Mouse (Mus musculus): ENCODE measurements around the gene Hist1h4h. TPM values are rescaled to one million over a fixed set of nuclear protein-coding genes. Genes with fewer than 3 reads are reported as not detected.
"Not testable (repeated sequence)": the region's sequence is repeated elsewhere in the genome, so short reads cannot be mapped to it uniquely, and the experiment has no call there.

Gene Hist1h4h
- polyA plus RNA-seq, 1 experiment from 2014 or later: 3.3 TPM

- under 1% methylated on average over 28 of the region's 45 CpGs for WGBS
- peak within 1 kb of the TSS; percentile 83 for H3K4me2 ChIP-seq
- peak within 1 kb of the TSS; percentile 53 for H3K4me3 ChIP-seq (ENCODE audit: low read depth, low read length)
- no peaks in the 10 kb centered on the region for H3K9me3 ChIP-seq (ENCODE audit: control insufficient read depth, low read length)
- H3K27ac ChIP-seq (ENCODE audit: low read depth, low read length): peak within 1 kb of the TSS; percentile 98
- no peaks in the 10 kb centered on the region for H3K36me3 ChIP-seq (ENCODE audit: control insufficient read depth, insufficient read depth, low read length)
- peak within 1 kb of the TSS; percentile 82 for H3K9ac ChIP-seq (ENCODE audit: low read depth, low read length)
- DNase-seq (ENCODE audit: low spot score) (no peak), ATAC-seq (replicated peaks; ENCODE audit: low FRiP score) (peak; percentile 82)
- H3K27me3 ChIP-seq (replicated peaks; ENCODE audit: control insufficient read depth, insufficient read depth, low read length): no peaks in the 10 kb centered on the region
- H3K4me1 ChIP-seq (replicated peaks; ENCODE audit: control insufficient read depth, insufficient read depth, low read length): peaks cover 10% of the 10 kb centered on the region
Observed at GRCm38 (mm10) chr13:23543965-23544786, 13.3 kb downstream of the Hist1h4h start, which contains the start of gene Hist1h3f. Hist1h3f (plus strand) TSS chr13:23544052.

- not testable (repeated sequence) for H3K36me3 ChIP-seq (ENCODE audit: control insufficient read depth, insufficient read depth, low read length); H3K4me1 ChIP-seq (replicated peaks; ENCODE audit: control insufficient read depth, insufficient read depth, low read length); H3K9me3 ChIP-seq (ENCODE audit: control insufficient read depth, low read length); H3K27me3 ChIP-seq (replicated peaks; ENCODE audit: control insufficient read depth, insufficient read depth, low read length); DNase-seq (ENCODE audit: low spot score)
- peak; percentile 13 for ATAC-seq (replicated peaks; ENCODE audit: low FRiP score)
- H3K27ac ChIP-seq (ENCODE audit: low read depth, low read length): peak overlapping the region; percentile 98; the same call in 1 of the 2 replicates
- WGBS: 0% methylated on average over 11 of the region's 14 CpGs
- peak overlapping the region; percentile 42 for H3K4me3 ChIP-seq (ENCODE audit: low read depth, low read length)
- peak overlapping the region; percentile 53 for H3K4me2 ChIP-seq
- H3K9ac ChIP-seq (ENCODE audit: low read depth, low read length): peak overlapping the region; percentile 63
Observed at GRCm38 (mm10) chr13:23544787-23545120, 13.9 kb downstream of the Hist1h4h start.

GRCm38 (mm10) chr13:23546694-23547093 lies 15.8 kb downstream of the Hist1h4h start:
- Histone ChIP-seq H3K36me3 (ENCODE audit: control insufficient read depth, insufficient read depth, low read length) (no peaks in the 10 kb centered on the region), H3K4me2 (no peak overlapping the region), H3K27me3 (replicated peaks; ENCODE audit: control insufficient read depth, insufficient read depth, low read length) (no peaks in the 10 kb centered on the region), H3K27ac (ENCODE audit: low read depth, low read length) (no peak overlapping the region), H3K9ac (ENCODE audit: low read depth, low read length) (peak overlapping the region; percentile 43; the same call in 1 of the 2 replicates), H3K9me3 (ENCODE audit: control insufficient read depth, low read length) (no peaks in the 10 kb centered on the region), H3K4me1 (replicated peaks; ENCODE audit: control insufficient read depth, insufficient read depth, low read length) (0 out of 2 replicates have a peak, but pooled peaks cover 8% of the 10 kb centered on the region), H3K4me3 (ENCODE audit: low read depth, low read length) (no peak overlapping the region)
- 69% methylated on average over 5 of the region's 5 CpGs for WGBS
- DNase-seq (ENCODE audit: low spot score) (no peak), ATAC-seq (replicated peaks; ENCODE audit: low FRiP score) (no peak)

- Histone ChIP-seq H3K9me3 (ENCODE audit: control insufficient read depth, low read length) (no peaks in the 10 kb centered on the region), H3K27ac (ENCODE audit: low read depth, low read length) (peak overlapping the region; percentile 99), H3K4me2 (peak overlapping the region; percentile 72), H3K27me3 (replicated peaks; ENCODE audit: control insufficient read depth, insufficient read depth, low read length) (no peaks in the 10 kb centered on the region), H3K4me1 (replicated peaks; ENCODE audit: control insufficient read depth, insufficient read depth, low read length) (0 out of 2 replicates have a peak, but pooled peaks cover 12% of the 10 kb centered on the region), H3K36me3 (ENCODE audit: control insufficient read depth, insufficient read depth, low read length) (no peaks in the 10 kb centered on the region), H3K9ac (ENCODE audit: low read depth, low read length) (peak overlapping the region; percentile 61), H3K4me3 (ENCODE audit: low read depth, low read length) (peak overlapping the region; percentile 46)
- DNase-seq (ENCODE audit: low spot score) (peak; percentile 46), ATAC-seq (replicated peaks; ENCODE audit: low FRiP score) (no peak; the same call in none of the 2 replicates)
- WGBS: 5% methylated on average over 3 of the region's 3 CpGs
Observed at GRCm38 (mm10) chr13:23550761-23551145, 19.9 kb downstream of the Hist1h4h start.

GRCm38 (mm10) chr13:23551146-23551834 lies 20.4 kb downstream of the Hist1h4h start, which contains the start of gene Hist1h4f:
Hist1h4f (minus strand) TSS chr13:23551648.
- H3K4me2 ChIP-seq: peak within 1 kb of the TSS; percentile 72
- H3K4me1 ChIP-seq (replicated peaks; ENCODE audit: control insufficient read depth, insufficient read depth, low read length); H3K27me3 ChIP-seq (replicated peaks; ENCODE audit: control insufficient read depth, insufficient read depth, low read length); H3K9me3 ChIP-seq (ENCODE audit: control insufficient read depth, low read length); H3K36me3 ChIP-seq (ENCODE audit: control insufficient read depth, insufficient read depth, low read length): not testable (repeated sequence)
- WGBS: under 1% methylated on average over 47 of the region's 47 CpGs
- ATAC-seq (replicated peaks; ENCODE audit: low FRiP score) (peak; percentile 72), DNase-seq (ENCODE audit: low spot score) (peak; percentile 97)
- H3K27ac ChIP-seq (ENCODE audit: low read depth, low read length): peak within 1 kb of the TSS; percentile 99
- peak within 1 kb of the TSS; percentile 61 for H3K9ac ChIP-seq (ENCODE audit: low read depth, low read length)
- peak within 1 kb of the TSS; percentile 46 for H3K4me3 ChIP-seq (ENCODE audit: low read depth, low read length)

DNA sequence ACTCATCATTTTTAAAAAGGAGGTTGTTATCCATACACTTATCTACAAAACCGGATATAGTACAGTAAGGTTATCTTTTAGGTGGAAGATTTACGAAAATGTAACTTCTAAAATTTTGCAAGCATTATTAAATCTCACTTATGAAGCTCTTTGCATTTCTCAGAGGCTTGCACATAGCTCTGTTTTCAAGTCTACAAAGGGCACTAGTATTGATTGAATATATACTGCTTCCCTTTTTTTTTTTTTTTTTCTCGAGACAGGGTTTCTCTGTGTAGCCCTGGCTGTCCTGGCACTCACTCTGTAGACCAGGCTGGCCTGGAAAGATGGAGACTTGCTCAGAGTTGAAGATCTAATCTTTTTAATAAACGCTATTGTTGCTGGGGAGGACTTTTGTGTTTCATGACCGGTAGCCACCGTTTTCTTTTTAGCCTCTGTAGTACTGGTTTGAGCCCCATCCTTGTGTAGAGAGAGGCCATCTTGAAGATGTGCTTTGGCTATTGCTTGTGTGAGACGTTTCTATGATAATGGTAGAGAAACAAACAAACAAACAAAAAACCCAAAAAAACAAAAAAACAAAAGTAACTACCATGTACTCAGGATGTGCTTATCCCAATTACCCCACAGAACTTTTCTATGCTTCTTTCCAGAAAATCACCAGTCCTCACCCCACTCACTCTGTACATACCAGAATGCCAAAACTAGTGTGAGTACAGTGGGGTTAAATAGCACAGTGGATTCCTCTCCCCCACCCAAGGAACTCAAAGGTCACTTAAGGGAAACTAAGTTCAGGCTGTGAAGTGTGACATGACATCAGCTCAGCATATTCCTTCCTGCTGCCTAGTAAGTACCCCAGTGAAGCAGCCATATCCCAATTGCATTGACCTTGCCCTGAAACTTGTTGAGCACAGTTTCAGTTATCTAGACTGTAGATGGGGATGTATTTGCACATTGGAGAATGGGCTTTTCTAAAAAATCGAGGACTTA lies 21.4 kb downstream of the Hist1h4h start:
- no peaks in the 10 kb centered on the region for H3K27me3 ChIP-seq (replicated peaks; ENCODE audit: control insufficient read depth, insufficient read depth, low read length)
- DNase-seq (ENCODE audit: low spot score) (no peak), ATAC-seq (replicated peaks; ENCODE audit: low FRiP score) (no peak)
- H3K4me1 ChIP-seq (replicated peaks; ENCODE audit: control insufficient read depth, insufficient read depth, low read length): 0 out of 2 replicates have a peak, but pooled peaks cover 13% of the 10 kb centered on the region
- no peaks in the 10 kb centered on the region for H3K36me3 ChIP-seq (ENCODE audit: control insufficient read depth, insufficient read depth, low read length)
- H3K4me3 ChIP-seq (ENCODE audit: low read depth, low read length): peak overlapping the region; percentile 46
- H3K9me3 ChIP-seq (ENCODE audit: control insufficient read depth, low read length): no peaks in the 10 kb centered on the region
- peak overlapping the region; percentile 99 for H3K27ac ChIP-seq (ENCODE audit: low read depth, low read length)
- peak overlapping the region; percentile 61 for H3K9ac ChIP-seq (ENCODE audit: low read depth, low read length)
- 42% methylated on average over 8 of the region's 8 CpGs for WGBS
- H3K4me2 ChIP-seq: peak overlapping the region; percentile 72

GRCm38 (mm10) chr13:23552962-23553361 lies 22.1 kb downstream of the Hist1h4h start, which contains the start of gene Hist1h1d:
Hist1h1d (plus strand) TSS chr13:23553262.
- no peak for ATAC-seq (replicated peaks; ENCODE audit: low FRiP score)
- Histone ChIP-seq H3K9ac (ENCODE audit: low read depth, low read length) (peak within 1 kb of the TSS; percentile 91), H3K36me3 (ENCODE audit: control insufficient read depth, insufficient read depth, low read length) (no peaks in the 10 kb centered on the region), H3K27ac (ENCODE audit: low read depth, low read length) (peak within 1 kb of the TSS; percentile 100), H3K4me3 (ENCODE audit: low read depth, low read length) (no peak within 1 kb of the TSS), H3K27me3 (replicated peaks; ENCODE audit: control insufficient read depth, insufficient read depth, low read length) (no peaks in the 10 kb centered on the region), H3K4me2 (peak within 1 kb of the TSS; percentile 83), H3K9me3 (ENCODE audit: control insufficient read depth, low read length) (no peaks in the 10 kb centered on the region), H3K4me1 (replicated peaks; ENCODE audit: control insufficient read depth, insufficient read depth, low read length) (0 out of 2 replicates have a peak, but pooled peaks cover 13% of the 10 kb centered on the region)
- DNase-seq (ENCODE audit: low spot score): no peak

GRCm38 (mm10) chr13:23554393-23554792 lies 23.5 kb downstream of the Hist1h4h start:
- Histone ChIP-seq H3K4me2 (peak overlapping the region; percentile 83), H3K4me3 (ENCODE audit: low read depth, low read length) (peak overlapping the region; percentile 56), H3K36me3 (ENCODE audit: control insufficient read depth, insufficient read depth, low read length) (no peaks in the 10 kb centered on the region), H3K27ac (ENCODE audit: low read depth, low read length) (peak overlapping the region; percentile 100), H3K9ac (ENCODE audit: low read depth, low read length) (peak overlapping the region; percentile 91), H3K9me3 (ENCODE audit: control insufficient read depth, low read length) (no peaks in the 10 kb centered on the region), H3K27me3 (replicated peaks; ENCODE audit: control insufficient read depth, insufficient read depth, low read length) (no peaks in the 10 kb centered on the region), H3K4me1 (replicated peaks; ENCODE audit: control insufficient read depth, insufficient read depth, low read length) (0 out of 2 replicates have a peak, but pooled peaks cover 13% of the 10 kb centered on the region)
- 21% methylated on average over 9 of the region's 9 CpGs for WGBS
- no peak for DNase-seq (ENCODE audit: low spot score)
- no peak for ATAC-seq (replicated peaks; ENCODE audit: low FRiP score)

Data from liver, embryonic 11.5 days (tissue).